Mouse (Mus musculus): ENCODE results near the gene Pde8b.

Gene Pde8b

GRCm38 (mm10) chr13:95081082-95081481 is 169.1 kb downstream of the Pde8b start:
- no peak for DNase-seq (ENCODE audit: low spot score)

GRCm38 (mm10) chr13:95078492-95078891 is 171.6 kb downstream of the Pde8b start:
- DNase-seq (ENCODE audit: low spot score) = no peak

- no peak for DNase-seq (ENCODE audit: low spot score)
Observed at GRCm38 (mm10) chr13:95077688-95078087, 172.4 kb downstream of the Pde8b start.

- no peak for DNase-seq (ENCODE audit: low spot score)
Observed at GRCm38 (mm10) chr13:95076142-95076541, 174.0 kb downstream of the Pde8b start.

- no peak for DNase-seq (ENCODE audit: low spot score)
Observed at GRCm38 (mm10) chr13:95073445-95074172, 176.5 kb downstream of the Pde8b start.

- no peak for DNase-seq (ENCODE audit: low spot score)
Observed at GRCm38 (mm10) chr13:95070268-95070667, 179.9 kb downstream of the Pde8b start.

GRCm38 (mm10) chr13:95067854-95068253 is 182.3 kb downstream of the Pde8b start:
- no peak for DNase-seq (ENCODE audit: low spot score)

GRCm38 (mm10) chr13:95063390-95064017 is 186.6 kb downstream of the Pde8b start:
- no peak for DNase-seq (ENCODE audit: low spot score)

- DNase-seq (ENCODE audit: low spot score) = no peak
Observed at GRCm38 (mm10) chr13:95058885-95059284, 191.3 kb downstream of the Pde8b start.

GRCm38 (mm10) chr13:95056501-95057280 is 193.4 kb downstream of the Pde8b start:
- DNase-seq (ENCODE audit: low spot score) = no peak

GRCm38 (mm10) chr13:95055742-95056388 is 194.3 kb downstream of the Pde8b start:
- no peak for DNase-seq (ENCODE audit: low spot score)

- no peak for DNase-seq (ENCODE audit: low spot score)
Observed at GRCm38 (mm10) chr13:95052421-95052820, 197.7 kb downstream of the Pde8b start.

- DNase-seq (ENCODE audit: low spot score) = no peak
Observed at GRCm38 (mm10) chr13:95050398-95050797, 199.7 kb downstream of the Pde8b start.

GRCm38 (mm10) chr13:95044108-95044507 is 206.0 kb downstream of the Pde8b start:
- DNase-seq (ENCODE audit: low spot score) = no peak

GRCm38 (mm10) chr13:95040140-95040738 is 209.9 kb downstream of the Pde8b start:
- DNase-seq (ENCODE audit: low spot score) = no peak

GRCm38 (mm10) chr13:95038200-95038599 is 211.9 kb downstream of the Pde8b start:
- DNase-seq (ENCODE audit: low spot score) = no peak

GRCm38 (mm10) chr13:95034715-95035114 is 215.4 kb downstream of the Pde8b start:
- no peak for DNase-seq (ENCODE audit: low spot score)

GRCm38 (mm10) chr13:95034094-95034493 is 216.0 kb downstream of the Pde8b start:
- no peak for DNase-seq (ENCODE audit: low spot score)

GRCm38 (mm10) chr13:95032973-95033372 is 217.2 kb downstream of the Pde8b start:
- no peak for DNase-seq (ENCODE audit: low spot score)

- no peak for DNase-seq (ENCODE audit: low spot score)
Observed at GRCm38 (mm10) chr13:95032127-95032831, 217.9 kb downstream of the Pde8b start.

GRCm38 (mm10) chr13:95030828-95031227 is 219.3 kb downstream of the Pde8b start:
- no peak for DNase-seq (ENCODE audit: low spot score)
